Mouse (Mus musculus) forebrain, embryonic 13.5 days (tissue): Measurements from ENCODE around the gene Slit3. TPM values are rescaled to one million over a fixed set of nuclear protein-coding genes. Genes with fewer than 3 reads are reported as not detected.

Experiments used
- ATAC-seq: fragments of 200-750 bp; cut with Nextera tagmentation; 2 replicates; pipeline ENCODE4 v1.8.0; 2017
- H3K27ac ChIP-seq: fragments of 300-500 bp; sonication (generic); 2 replicates; pipeline ENCODE4 v1.5.1; 2015; ENCODE audit warnings: inconsistent platforms, mild to moderate bottlenecking, moderate library complexity
- H3K27me3 ChIP-seq: fragments of 300-500 bp; sonication (generic); 2 replicates; pipeline ENCODE4 v1.6.1; 2015; ENCODE audit warnings: mild to moderate bottlenecking, inconsistent platforms
- H3K36me3 ChIP-seq: fragments of 300-500 bp; sonication (generic); 2 replicates; pipeline ENCODE4 v1.6.1; 2015; ENCODE audit warnings: mild to moderate bottlenecking, inconsistent platforms; ENCODE audit not compliant: poor library complexity, severe bottlenecking
- H3K4me1 ChIP-seq: fragments of 300-500 bp; sonication (generic); 2 replicates; pipeline ENCODE4 v1.6.1; 2015; ENCODE audit warnings: inconsistent platforms
- H3K4me2 ChIP-seq: fragments of 300-500 bp; sonication (generic); 2 replicates; pipeline ENCODE4 v1.6.1; 2015; ENCODE audit warnings: inconsistent platforms, mild to moderate bottlenecking, moderate library complexity
- H3K4me3 ChIP-seq: fragments of 300-500 bp; sonication (generic); 2 replicates; pipeline ENCODE4 v1.5.1; 2015; ENCODE audit warnings: mild to moderate bottlenecking, inconsistent platforms
- H3K9ac ChIP-seq: fragments of 300-500 bp; sonication (generic); 2 replicates; pipeline ENCODE4 v1.6.1; 2015; ENCODE audit warnings: mild to moderate bottlenecking, inconsistent platforms
- H3K9me3 ChIP-seq: fragments of 300-500 bp; sonication (generic); replicated peaks from 2 replicates; pipeline ENCODE4 v1.6.1; 2016; ENCODE audit warnings: inconsistent platforms
- WGBS: fragments of 180-500 bp; shearing (Covaris S2); methylation state at CpG from one replicate; pipeline ENCODE4 v1.1.7; 2015; 5-methylcytosine and 5-hydroxymethylcytosine counted together
- polyA plus RNA-seq: library from polyadenylated mRNA; unstranded; fragments of >200 nt; fragmentation: Nextera tagmentation; extraction: Ambion mirVana; gene quantifications from 2 replicates; pipeline ENCODE4 v1.2.1, GENCODE M21; 2015

Slit3 gene
- polyA plus RNA-seq, 1 experiment from 2014 or later, result 2.6 TPM

DNA sequence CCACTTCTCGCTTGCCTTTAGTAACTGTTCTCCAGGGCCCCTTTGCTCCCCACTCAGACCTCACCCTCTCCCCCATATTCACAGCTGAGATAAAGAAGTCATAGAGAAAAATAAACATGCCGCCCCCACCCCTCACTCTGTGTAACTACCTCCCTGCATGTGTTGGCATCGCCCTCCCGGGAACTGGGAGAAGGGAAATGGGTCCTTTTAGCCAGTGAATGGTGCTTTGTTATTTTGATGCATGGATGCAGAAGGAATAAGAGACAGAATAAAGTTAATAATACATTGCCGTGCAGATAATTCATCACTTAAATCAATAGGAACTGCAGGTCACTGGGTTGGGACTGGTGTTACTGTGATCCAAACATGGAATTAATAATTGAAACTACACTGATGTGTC is 298.0 kb downstream of the Slit3 start:
- H3K36me3 ChIP-seq, result no peaks in the 10 kb centered on the region
- H3K27ac ChIP-seq, result no peak overlapping the region
- no peak overlapping the region for H3K4me3 ChIP-seq
- 74% methylated on average over 5 of the region's 5 CpGs for WGBS
- no peaks in the 10 kb centered on the region for H3K9me3 ChIP-seq
- no peak overlapping the region for H3K4me2 ChIP-seq
- H3K9ac ChIP-seq, result no peak overlapping the region
- no peak for ATAC-seq
- no peaks in the 10 kb centered on the region for H3K27me3 ChIP-seq
- H3K4me1 ChIP-seq, result peaks cover 12% of the 10 kb centered on the region

DNA sequence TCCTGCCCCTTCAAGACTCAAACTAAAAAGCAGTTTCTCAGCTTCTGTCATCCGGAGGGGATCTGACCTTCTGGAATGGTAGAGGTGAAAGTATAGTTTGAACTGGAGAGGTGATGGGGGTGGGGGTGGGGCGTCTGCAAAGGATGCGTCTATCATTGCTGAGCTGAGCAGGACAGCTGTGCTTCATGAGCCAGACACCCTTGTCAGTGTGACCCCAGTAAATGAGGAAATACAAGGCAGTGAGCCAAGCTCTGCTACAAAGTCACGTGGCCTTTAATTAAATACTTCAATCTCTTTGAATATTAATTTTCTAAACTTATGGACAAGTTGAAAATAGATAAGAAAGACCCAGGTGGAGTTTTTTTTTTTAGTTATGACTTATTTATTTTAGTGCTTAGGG is 300.7 kb downstream of the Slit3 start:
- ATAC-seq, result no peak
- Histone ChIP-seq H3K4me1 (peaks cover under 1% of the 10 kb centered on the region; the same call in 1 of the 2 replicates), H3K9ac (no peak overlapping the region), H3K9me3 (no peaks in the 10 kb centered on the region), H3K4me2 (no peak overlapping the region), H3K27ac (no peak overlapping the region), H3K27me3 (no peaks in the 10 kb centered on the region), H3K4me3 (no peak overlapping the region), H3K36me3 (no peaks in the 10 kb centered on the region)
- 76% methylated on average over 4 of the region's 4 CpGs for WGBS

DNA sequence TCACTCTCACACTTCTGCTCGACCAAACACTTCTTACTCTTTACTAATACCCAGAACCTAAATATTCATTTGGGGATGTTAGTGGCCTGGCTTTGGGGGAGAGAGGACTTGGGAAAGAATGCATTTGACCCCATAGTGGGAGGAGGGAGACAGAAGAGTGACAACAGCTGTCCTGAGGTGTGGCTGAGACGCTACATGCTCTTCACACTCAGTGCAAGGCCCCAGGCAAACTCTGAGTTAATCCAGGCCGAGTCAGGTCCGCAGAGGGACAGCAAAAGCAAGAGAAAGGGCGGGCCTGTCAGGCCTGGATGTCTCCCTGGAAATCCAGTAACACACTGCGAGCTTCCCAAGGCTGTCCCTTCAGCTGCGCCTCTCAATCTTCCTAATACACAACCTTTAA is 307.0 kb downstream of the Slit3 start:
- H3K36me3 ChIP-seq, result no peaks in the 10 kb centered on the region
- no peaks in the 10 kb centered on the region for H3K9me3 ChIP-seq
- H3K4me2 ChIP-seq, result no peak overlapping the region
- H3K4me1 ChIP-seq, result no peaks in the 10 kb centered on the region
- ATAC-seq, result no peak
- H3K27ac ChIP-seq, result no peak overlapping the region
- peaks cover 10% of the 10 kb centered on the region; the same call in 1 of the 2 replicates for H3K27me3 ChIP-seq
- H3K9ac ChIP-seq, result no peak overlapping the region
- no peak overlapping the region for H3K4me3 ChIP-seq
- WGBS, result 75% methylated on average over 7 of the region's 7 CpGs

- Histone ChIP-seq H3K9me3 (no peaks in the 10 kb centered on the region), H3K4me2 (no peak overlapping the region), H3K36me3 (no peaks in the 10 kb centered on the region), H3K4me3 (no peak overlapping the region), H3K4me1 (no peaks in the 10 kb centered on the region), H3K27me3 (peaks cover 14% of the 10 kb centered on the region; the same call in 1 of the 2 replicates), H3K27ac (no peak overlapping the region), H3K9ac (no peak overlapping the region)
- no peak for ATAC-seq
- 88% methylated on average over 8 of the region's 8 CpGs for WGBS
Observed at GRCm38 (mm10) chr11:35431130-35431529, 310.1 kb downstream of the Slit3 start.

GRCm38 (mm10) chr11:35437510-35437909 is 316.5 kb downstream of the Slit3 start:
- no peak for ATAC-seq
- 0 out of 2 replicates have a peak, but pooled peaks cover 3% of the 10 kb centered on the region for H3K9me3 ChIP-seq
- H3K27me3 ChIP-seq, result peaks cover 26% of the 10 kb centered on the region
- H3K36me3 ChIP-seq, result no peaks in the 10 kb centered on the region
- no peak overlapping the region for H3K27ac ChIP-seq
- no peak overlapping the region for H3K9ac ChIP-seq
- no peak overlapping the region for H3K4me2 ChIP-seq
- 87% methylated on average over 6 of the region's 6 CpGs for WGBS
- H3K4me3 ChIP-seq, result no peak overlapping the region
- peaks cover 6% of the 10 kb centered on the region for H3K4me1 ChIP-seq

- H3K27ac ChIP-seq, result no peak overlapping the region
- peaks cover 32% of the 10 kb centered on the region for H3K27me3 ChIP-seq
- H3K4me1 ChIP-seq, result peaks cover 6% of the 10 kb centered on the region
- H3K9me3 ChIP-seq, result 0 out of 2 replicates have a peak, but pooled peaks cover 3% of the 10 kb centered on the region
- ATAC-seq, result peak; percentile 71; the same call in 1 of the 2 replicates
- no peak overlapping the region for H3K9ac ChIP-seq
- no peak overlapping the region for H3K4me2 ChIP-seq
- H3K36me3 ChIP-seq, result no peaks in the 10 kb centered on the region
- 36% methylated on average over 11 of the region's 11 CpGs for WGBS
- no peak overlapping the region for H3K4me3 ChIP-seq
Observed at GRCm38 (mm10) chr11:35440186-35440585, 319.2 kb downstream of the Slit3 start.

GRCm38 (mm10) chr11:35444489-35445100 is 323.6 kb downstream of the Slit3 start:
- H3K4me3 ChIP-seq, result no peak overlapping the region
- WGBS, result 78% methylated on average over 6 of the region's 6 CpGs
- no peak overlapping the region for H3K9ac ChIP-seq
- H3K36me3 ChIP-seq, result no peaks in the 10 kb centered on the region
- no peak overlapping the region for H3K27ac ChIP-seq
- H3K4me2 ChIP-seq, result no peak overlapping the region
- H3K27me3 ChIP-seq, result peaks cover 75% of the 10 kb centered on the region
- ATAC-seq, result no peak
- H3K4me1 ChIP-seq, result peaks cover 12% of the 10 kb centered on the region
- H3K9me3 ChIP-seq, result 0 out of 2 replicates have a peak, but pooled peaks cover 3% of the 10 kb centered on the region

DNA sequence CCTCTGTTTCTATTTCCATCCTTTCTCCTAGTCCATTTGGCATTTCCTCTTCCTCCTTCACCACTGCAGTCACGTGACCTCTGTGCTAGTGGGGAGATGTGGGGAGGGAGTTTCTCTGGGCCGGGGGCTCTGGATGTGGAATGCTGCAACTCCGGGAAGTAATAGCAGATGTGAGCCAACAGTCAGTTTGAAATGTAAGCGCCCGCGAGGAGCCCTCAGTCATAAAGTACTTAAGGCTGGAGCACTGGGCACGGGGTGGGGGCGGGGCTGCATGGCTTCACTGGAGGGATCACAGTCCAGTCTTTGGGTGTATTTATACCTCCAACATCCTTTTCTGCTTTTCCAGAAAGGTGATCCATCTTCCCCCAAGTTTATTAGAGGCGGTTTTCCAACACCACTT is 326.9 kb downstream of the Slit3 start:
- H3K27me3 ChIP-seq, result peaks cover 89% of the 10 kb centered on the region
- H3K9me3 ChIP-seq, result no peaks in the 10 kb centered on the region
- no peak for ATAC-seq
- 85% methylated on average over 9 of the region's 9 CpGs for WGBS
- H3K27ac ChIP-seq, result no peak overlapping the region
- no peak overlapping the region for H3K4me3 ChIP-seq
- H3K4me1 ChIP-seq, result peaks cover 6% of the 10 kb centered on the region; the same call in 1 of the 2 replicates
- no peak overlapping the region for H3K9ac ChIP-seq
- H3K4me2 ChIP-seq, result no peak overlapping the region
- no peaks in the 10 kb centered on the region for H3K36me3 ChIP-seq

GRCm38 (mm10) chr11:35449199-35449598 is 328.2 kb downstream of the Slit3 start:
- no peak overlapping the region for H3K27ac ChIP-seq
- no peak overlapping the region for H3K4me3 ChIP-seq
- no peaks in the 10 kb centered on the region for H3K9me3 ChIP-seq
- no peak overlapping the region for H3K4me2 ChIP-seq
- peaks cover 13% of the 10 kb centered on the region for H3K4me1 ChIP-seq
- no peak for ATAC-seq
- 85% methylated on average over 6 of the region's 6 CpGs for WGBS
- peaks cover 98% of the 10 kb centered on the region for H3K27me3 ChIP-seq
- H3K9ac ChIP-seq, result no peak overlapping the region
- no peaks in the 10 kb centered on the region for H3K36me3 ChIP-seq

GRCm38 (mm10) chr11:35451636-35452035 is 330.6 kb downstream of the Slit3 start:
- H3K27me3 ChIP-seq, result peaks cover 98% of the 10 kb centered on the region
- H3K9ac ChIP-seq, result no peak overlapping the region
- H3K9me3 ChIP-seq, result no peaks in the 10 kb centered on the region
- no peak overlapping the region for H3K4me3 ChIP-seq
- no peak overlapping the region for H3K27ac ChIP-seq
- H3K36me3 ChIP-seq, result no peaks in the 10 kb centered on the region
- peaks cover 21% of the 10 kb centered on the region for H3K4me1 ChIP-seq
- WGBS, result 33% methylated on average over 4 of the region's 4 CpGs
- 0 out of 2 replicates have a peak, but pooled peaks have one; percentile 25 for ATAC-seq
- no peak overlapping the region for H3K4me2 ChIP-seq

- no peak overlapping the region for H3K27ac ChIP-seq
- H3K9ac ChIP-seq, result no peak overlapping the region
- H3K4me3 ChIP-seq, result no peak overlapping the region
- H3K4me1 ChIP-seq, result peaks cover 19% of the 10 kb centered on the region
- no peak overlapping the region for H3K4me2 ChIP-seq
- ATAC-seq, result peak; percentile 79
- peaks cover 98% of the 10 kb centered on the region for H3K27me3 ChIP-seq
- H3K36me3 ChIP-seq, result no peaks in the 10 kb centered on the region
- H3K9me3 ChIP-seq, result no peaks in the 10 kb centered on the region
- WGBS, result 22% methylated on average over 5 of the region's 5 CpGs
Observed at GRCm38 (mm10) chr11:35452413-35452812, 331.4 kb downstream of the Slit3 start.

DNA sequence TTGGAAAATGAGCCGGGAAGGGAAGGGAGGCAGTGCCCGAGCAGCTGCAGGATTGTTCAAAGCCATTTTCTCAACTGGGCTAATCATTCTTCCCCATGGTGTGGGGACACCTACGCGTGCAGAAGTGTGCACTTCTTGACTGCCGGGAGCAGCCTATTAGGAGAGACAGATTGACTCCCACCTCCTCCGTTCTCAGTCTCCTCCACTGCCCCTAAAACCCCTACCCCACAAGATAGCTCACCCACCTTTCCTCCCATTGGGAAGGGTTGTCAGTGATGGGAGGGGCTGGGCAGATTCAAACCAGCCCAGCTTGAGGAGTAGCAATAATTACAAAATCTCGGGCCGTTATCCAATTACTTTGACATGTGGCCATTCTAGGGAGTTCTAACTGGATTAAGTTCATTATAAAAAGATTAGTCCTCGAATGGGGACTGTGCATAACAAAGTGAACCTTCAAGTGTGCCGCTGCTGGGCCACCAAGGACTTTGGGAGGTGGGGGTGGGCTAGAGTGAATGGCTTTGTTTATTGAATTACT is 333.2 kb downstream of the Slit3 start:
- Histone ChIP-seq H3K27me3 (peaks cover 98% of the 10 kb centered on the region), H3K27ac (no peak overlapping the region), H3K9ac (no peak overlapping the region), H3K4me3 (no peak overlapping the region), H3K9me3 (no peaks in the 10 kb centered on the region), H3K36me3 (no peaks in the 10 kb centered on the region), H3K4me2 (peak overlapping the region; percentile 16; the same call in 1 of the 2 replicates), H3K4me1 (peaks cover 19% of the 10 kb centered on the region)
- ATAC-seq, result peak; percentile 76
- 2% methylated on average over 10 of the region's 10 CpGs for WGBS
